Mouse (Mus musculus) ovary, postnatal 14 days (tissue): Measurements from ENCODE around the gene Rnls.

Source experiments
- DNase-seq: peaks from one replicate; pipeline ENCODE4 v3.0.0; 2022; ENCODE audit warnings: low spot score

Gene Rnls

DNA sequence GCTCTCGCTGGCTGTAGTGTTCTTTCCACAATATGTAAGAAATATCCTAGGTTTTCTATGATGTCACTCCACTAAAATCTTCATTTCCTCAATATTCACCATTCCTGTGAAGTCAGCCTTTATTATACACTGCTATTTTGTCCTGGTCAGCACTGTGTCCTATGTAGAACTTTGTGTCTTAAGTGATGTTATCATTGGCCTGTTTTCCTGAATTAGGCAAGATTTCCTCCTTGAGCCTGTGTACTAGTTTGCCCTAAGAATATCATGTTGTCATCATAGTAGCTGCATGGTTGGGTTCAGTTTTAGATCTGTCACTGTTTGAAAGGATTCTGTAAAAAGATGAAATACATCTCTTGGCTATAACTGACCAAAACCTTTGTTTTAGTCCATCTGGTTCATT, 203.3 kb downstream of the Rnls start:
- DNase-seq: no peak

- DNase-seq: no peak
Observed at GRCm38 (mm10) chr19:33179595-33179994, 212.5 kb downstream of the Rnls start.

DNA sequence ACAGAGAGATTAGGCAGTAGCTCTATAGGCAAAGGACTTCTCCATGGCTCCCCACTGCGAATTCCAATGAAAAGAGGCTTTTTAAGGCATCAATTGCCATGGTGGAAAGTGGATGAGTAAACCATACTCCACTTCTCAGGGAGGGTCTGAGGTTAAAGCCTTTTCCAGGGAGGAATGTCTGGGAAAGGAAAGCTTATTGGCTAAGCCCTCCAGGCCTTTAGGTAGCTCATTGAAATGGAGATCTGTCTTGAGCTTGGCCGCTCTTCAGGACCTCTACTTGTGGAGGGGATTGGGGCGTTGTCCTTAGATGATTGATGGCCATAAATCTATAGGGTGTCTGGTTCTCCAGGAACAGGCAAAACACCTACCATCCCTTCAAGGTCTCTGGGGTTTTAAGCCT, 213.2 kb downstream of the Rnls start:
- DNase-seq: no peak

- no peak for DNase-seq
Observed at GRCm38 (mm10) chr19:33178367-33178766, 213.7 kb downstream of the Rnls start.

- DNase-seq: no peak
Observed at GRCm38 (mm10) chr19:33173991-33174390, 218.1 kb downstream of the Rnls start.

GRCm38 (mm10) chr19:33169881-33170280, 222.2 kb downstream of the Rnls start:
- no peak for DNase-seq

- DNase-seq: no peak
Observed at GRCm38 (mm10) chr19:33167528-33168264, 224.4 kb downstream of the Rnls start.

GRCm38 (mm10) chr19:33164801-33165200, 227.3 kb downstream of the Rnls start:
- no peak for DNase-seq

DNA sequence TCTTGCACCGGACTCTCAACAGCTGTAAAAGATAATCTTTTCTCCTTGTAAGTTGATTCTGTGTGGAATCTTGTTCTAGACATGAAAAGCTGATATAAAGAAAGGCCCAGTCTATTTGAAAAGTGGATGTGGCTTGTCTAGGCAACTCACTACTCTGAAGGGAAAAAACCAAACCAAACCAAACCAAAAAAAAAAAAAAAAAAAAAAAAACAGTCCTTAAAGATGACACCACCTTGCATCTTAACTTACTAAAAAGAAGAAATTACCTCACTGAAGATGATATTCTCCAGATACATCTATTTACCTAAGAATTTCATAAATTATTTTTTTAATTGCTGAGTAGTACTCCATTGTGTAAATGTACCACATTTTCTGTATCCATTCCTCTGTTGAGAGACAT, 230.2 kb downstream of the Rnls start:
- no peak for DNase-seq

- no peak for DNase-seq
Observed at GRCm38 (mm10) chr19:33159897-33160296, 232.2 kb downstream of the Rnls start.

GRCm38 (mm10) chr19:33159192-33159591, 232.9 kb downstream of the Rnls start:
- no peak for DNase-seq

DNA sequence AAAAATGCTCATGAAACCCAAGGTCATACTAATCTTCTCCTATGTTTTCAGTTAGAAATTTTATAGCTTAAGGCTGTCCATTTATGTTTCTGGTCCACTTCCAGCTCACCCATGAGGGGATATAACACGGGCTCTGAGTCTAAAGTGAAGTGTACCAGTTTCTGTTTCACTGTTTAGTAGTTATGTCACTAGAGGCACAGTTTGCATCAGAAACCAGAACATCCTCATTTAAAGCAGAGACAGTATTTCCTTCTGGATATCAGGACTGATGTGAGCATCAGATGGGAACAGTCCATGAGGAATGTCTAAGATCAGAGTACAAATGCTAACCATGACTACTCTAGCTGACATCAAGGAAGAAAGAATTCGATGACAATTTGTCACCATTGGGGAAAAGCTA, 233.9 kb downstream of the Rnls start:
- DNase-seq: no peak

DNA sequence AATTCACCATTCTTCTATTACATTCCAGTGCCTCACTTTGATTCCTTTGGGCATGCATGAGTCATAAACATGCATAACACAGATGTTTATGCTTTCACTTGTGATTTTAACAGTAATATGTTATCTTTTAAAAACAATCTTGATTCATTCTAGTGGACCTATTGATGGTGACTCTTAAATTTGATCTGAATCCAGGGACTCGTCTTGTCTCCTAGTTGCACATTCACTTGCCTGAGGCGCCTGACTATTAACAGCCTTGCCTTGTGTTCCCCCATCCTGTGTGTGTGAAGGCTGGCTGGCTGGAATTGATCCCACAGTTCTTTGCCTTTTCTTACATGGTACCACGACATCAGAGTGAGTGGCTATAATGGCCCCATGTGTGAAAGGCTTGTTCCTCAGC, 243.7 kb downstream of the Rnls start:
- no peak for DNase-seq

- no peak for DNase-seq
Observed at GRCm38 (mm10) chr19:33143198-33143597, 248.9 kb downstream of the Rnls start.

GRCm38 (mm10) chr19:33137316-33137715, 254.8 kb downstream of the Rnls start:
- no peak for DNase-seq

- DNase-seq: no peak
Observed at GRCm38 (mm10) chr19:33122611-33123226, 269.4 kb downstream of the Rnls start.

DNA sequence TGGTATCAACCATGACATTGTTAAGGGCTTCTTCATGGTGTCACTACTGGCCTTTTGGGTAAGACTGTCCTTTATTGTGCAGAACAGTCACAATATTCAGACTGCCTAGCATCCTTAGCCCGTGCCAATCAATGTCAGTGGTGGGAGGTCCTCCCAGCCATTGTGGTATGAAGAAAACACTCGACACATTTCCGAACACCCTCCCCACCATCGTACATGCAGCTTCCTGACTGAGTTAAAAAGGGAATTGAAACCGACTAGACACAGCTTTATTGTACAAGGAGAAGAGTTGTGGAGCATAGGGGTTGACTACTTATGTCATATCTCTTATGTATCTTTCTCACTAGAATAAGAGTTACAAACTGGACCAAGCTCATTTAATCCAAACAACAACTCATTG, 272.1 kb downstream of the Rnls start:
- no peak for DNase-seq

GRCm38 (mm10) chr19:33118898-33119297, 273.2 kb downstream of the Rnls start:
- DNase-seq: no peak

DNA sequence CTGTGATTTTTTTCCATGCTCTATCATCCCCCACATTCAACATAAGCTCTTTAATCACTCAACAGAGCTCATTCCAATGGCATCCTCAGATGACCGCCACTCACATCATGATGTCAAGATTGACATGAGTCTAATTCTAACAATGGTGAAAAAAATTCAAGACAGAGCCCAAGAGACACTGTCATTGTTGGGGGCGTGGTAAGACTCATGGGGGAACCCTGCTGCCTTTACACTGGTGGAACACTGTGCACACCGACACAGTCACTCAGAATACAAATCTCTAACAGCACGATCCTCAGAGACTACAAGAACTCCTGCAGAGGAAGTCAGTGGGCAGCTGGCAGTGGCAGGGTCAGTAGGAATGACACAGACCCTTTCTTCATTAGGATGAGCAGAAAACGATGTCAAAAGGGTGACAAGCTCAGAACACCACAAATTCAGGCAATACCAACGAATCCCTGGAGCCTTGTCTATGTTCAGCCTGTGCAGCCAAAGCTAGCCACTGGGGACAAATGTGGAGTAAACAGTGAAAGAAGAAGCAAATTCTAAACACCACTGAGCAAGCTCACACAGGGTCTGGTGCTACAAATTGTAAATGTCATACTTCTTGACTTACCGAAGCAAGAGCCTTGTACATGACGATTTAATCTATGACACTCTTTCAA, 277.3 kb downstream of the Rnls start:
- DNase-seq: no peak

DNA sequence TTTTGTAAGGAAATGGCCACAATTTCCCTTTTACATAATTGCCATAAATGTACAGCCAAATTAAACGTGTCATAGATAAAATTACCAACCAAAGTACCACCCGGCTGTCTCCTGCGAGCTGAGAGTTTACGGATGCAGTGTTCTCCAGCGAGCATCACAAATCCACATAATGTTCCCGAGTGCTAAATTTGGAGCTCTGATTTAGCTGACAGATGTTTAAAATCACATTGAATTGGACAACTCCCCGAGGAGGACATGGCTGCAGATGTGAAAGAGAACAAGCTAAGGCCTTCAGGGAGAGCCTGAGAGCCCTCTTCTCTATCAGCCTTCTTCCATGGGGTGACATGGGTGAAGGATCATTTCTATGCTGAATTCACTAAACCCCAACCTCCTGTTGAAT, 278.3 kb downstream of the Rnls start:
- no peak for DNase-seq

- no peak for DNase-seq
Observed at GRCm38 (mm10) chr19:33110404-33110803, 281.7 kb downstream of the Rnls start.

GRCm38 (mm10) chr19:33109941-33110371, 282.1 kb downstream of the Rnls start:
- no peak for DNase-seq

DNA sequence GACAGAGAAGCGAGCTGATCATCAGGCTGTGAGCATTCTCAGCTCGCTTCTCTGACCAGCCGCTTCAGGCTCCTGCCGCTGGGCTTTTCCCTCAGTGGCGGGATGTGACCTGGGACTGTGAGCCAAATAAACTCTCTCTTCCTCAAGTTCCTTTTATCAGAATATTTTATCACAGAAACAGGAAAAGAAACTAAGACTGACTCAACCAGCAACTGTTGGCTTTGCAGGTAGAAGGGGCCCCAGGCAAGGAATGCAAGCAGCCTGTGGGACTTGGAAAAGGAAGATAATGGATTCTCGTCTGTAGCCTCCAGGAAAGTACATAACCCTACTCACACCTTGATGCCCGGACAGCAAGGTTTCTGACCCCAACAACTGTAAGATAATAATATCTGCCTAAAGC, 283.0 kb downstream of the Rnls start:
- DNase-seq: no peak
